11 mouse cellular contexts compared by ENCODE assay signal in the genomic region with DNA sequence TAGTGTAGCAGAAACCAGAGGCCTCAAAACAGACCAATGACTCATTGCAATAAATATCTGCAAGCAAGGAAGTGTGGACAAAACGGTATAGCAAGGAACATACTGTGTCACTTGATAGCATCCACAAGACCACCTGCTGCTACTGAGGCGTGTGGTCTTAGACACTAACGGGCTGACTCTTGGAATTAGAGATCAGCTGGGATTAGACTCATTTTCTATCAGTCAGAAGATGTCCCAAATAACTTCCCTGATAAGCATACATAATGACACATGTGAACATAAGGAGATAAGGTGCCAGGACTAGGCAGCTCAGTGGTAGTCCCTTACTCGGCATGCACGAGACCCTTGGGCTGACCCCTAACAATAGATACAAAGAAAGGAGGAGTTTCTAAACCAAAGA.
"Had no signal": no experiment of that assay in that cellular context is flagged by ENCODE, and none has a peak within 500 bp of the region (broad histone marks: within the 10 kb centered on the region; RNA-seq: fewer than 3 reads in every experiment).

No protein-coding gene starts in this region.

- H3K9me3 ChIP-seq: intestine, embryonic 15.5 days; kidney, embryonic 15.5 days; limb, embryonic 10.5 days; midbrain, embryonic 10.5 days; midbrain, embryonic 15.5 days had no signal

- DNase-seq: kidney, adult 2 months; kidney, postnatal 14 days; lung, adult 18-20 months; right cerebral cortex, postnatal 4 days; spleen, adult 18-20 months; thymus, postnatal 36 days had no signal

- H3K27me3 ChIP-seq: intestine, embryonic 15.5 days; kidney, embryonic 15.5 days; midbrain, embryonic 15.5 days had no signal

- H3K9ac ChIP-seq: intestine, embryonic 15.5 days; kidney, embryonic 15.5 days; midbrain, embryonic 15.5 days had no signal

- H3K4me2 ChIP-seq: intestine, embryonic 15.5 days; kidney, embryonic 15.5 days; midbrain, embryonic 15.5 days had no signal

- ATAC-seq: intestine, embryonic 15.5 days; midbrain, embryonic 15.5 days had no signal

- H3K36me3 ChIP-seq: intestine, embryonic 15.5 days; kidney, embryonic 15.5 days; limb, embryonic 10.5 days; midbrain, embryonic 10.5 days; midbrain, embryonic 15.5 days had no signal

- H3K27ac ChIP-seq: intestine, embryonic 15.5 days; kidney, embryonic 15.5 days; limb, embryonic 10.5 days; midbrain, embryonic 10.5 days; midbrain, embryonic 15.5 days had no signal

- H3K4me3 ChIP-seq: intestine, embryonic 15.5 days; kidney, embryonic 15.5 days; limb, embryonic 10.5 days; midbrain, embryonic 10.5 days; midbrain, embryonic 15.5 days had no signal
